Mouse (Mus musculus): ENCODE measurements at regions not wholly inside any gene's neighbourhood (a gene's known extent, or its start where the extent isn't known, plus 50 kb on each side); places are given as distances from the start of the nearest gene placed in this dataset.
"Not testable (repeated sequence)": the region's sequence is repeated elsewhere in the genome, so short reads cannot be mapped to it uniquely, and the experiment has no call there.

GRCm38 (mm10) chr3:79002173-79002848 is 284.0 kb downstream of the Rapgef2 start:
- no peak for DNase-seq (ENCODE audit: low read depth, low spot score)

GRCm38 (mm10) chr3:79001754-79002153 is 284.6 kb downstream of the Rapgef2 start:
- DNase-seq (ENCODE audit: low read depth, low spot score), result no peak

- no peak for DNase-seq (ENCODE audit: low read depth, low spot score)
Measured at GRCm38 (mm10) chr3:79000293-79000692, 286.0 kb downstream of the Rapgef2 start.

GRCm38 (mm10) chr3:78999803-79000202 is 286.5 kb downstream of the Rapgef2 start:
- no peak for DNase-seq (ENCODE audit: low read depth, low spot score)

GRCm38 (mm10) chr3:78988120-78988519 is 298.2 kb downstream of the Rapgef2 start:
- no peak for DNase-seq (ENCODE audit: low read depth, low spot score)

- DNase-seq (ENCODE audit: low read depth, low spot score), result no peak
Measured at GRCm38 (mm10) chr3:78986726-78987125, 299.6 kb downstream of the Rapgef2 start.

GRCm38 (mm10) chr3:78981057-78981456 is 305.3 kb downstream of the Rapgef2 start:
- DNase-seq (ENCODE audit: low read depth, low spot score), result no peak

- no peak for DNase-seq (ENCODE audit: low read depth, low spot score)
Measured at GRCm38 (mm10) chr3:78978781-78979180, 307.5 kb downstream of the Rapgef2 start.

GRCm38 (mm10) chr3:78966683-78967549 is 319.4 kb downstream of the Rapgef2 start:
- not testable (repeated sequence) for DNase-seq (ENCODE audit: low read depth, low spot score)

GRCm38 (mm10) chr3:78964231-78964858 is 322.0 kb downstream of the Rapgef2 start:
- DNase-seq (ENCODE audit: low read depth, low spot score), result no peak

- no peak for DNase-seq (ENCODE audit: low read depth, low spot score)
Measured at GRCm38 (mm10) chr3:78958781-78959180, 327.5 kb downstream of the Rapgef2 start.

- no peak for DNase-seq (ENCODE audit: low read depth, low spot score)
Measured at GRCm38 (mm10) chr3:78955364-78955763, 331.0 kb downstream of the Rapgef2 start.

- not testable (repeated sequence) for DNase-seq (ENCODE audit: low read depth, low spot score)
Measured at GRCm38 (mm10) chr3:78949385-78949784, 336.9 kb downstream of the Rapgef2 start.

- no peak for DNase-seq (ENCODE audit: low read depth, low spot score)
Measured at GRCm38 (mm10) chr3:78948700-78949099, 337.6 kb downstream of the Rapgef2 start.

GRCm38 (mm10) chr3:78948171-78948570 is 338.1 kb downstream of the Rapgef2 start:
- no peak for DNase-seq (ENCODE audit: low read depth, low spot score)

- DNase-seq (ENCODE audit: low read depth, low spot score), result no peak
Measured at GRCm38 (mm10) chr3:78947183-78947582, 339.1 kb downstream of the Rapgef2 start.

- DNase-seq (ENCODE audit: low read depth, low spot score), result no peak
Measured at GRCm38 (mm10) chr3:78944185-78944584, 342.1 kb downstream of the Rapgef2 start.

GRCm38 (mm10) chr3:78932975-78933374 is 353.3 kb downstream of the Rapgef2 start:
- no peak for DNase-seq (ENCODE audit: low read depth, low spot score)

GRCm38 (mm10) chr3:78919850-78920249 is 366.5 kb downstream of the Rapgef2 start:
- DNase-seq (ENCODE audit: low read depth, low spot score), result no peak

- peak; percentile 60 for DNase-seq (ENCODE audit: low read depth, low spot score)
Measured at GRCm38 (mm10) chr3:78919407-78919806, 366.9 kb downstream of the Rapgef2 start.

- no peak for DNase-seq (ENCODE audit: low read depth, low spot score)
Measured at GRCm38 (mm10) chr3:78908196-78908844, 378.0 kb downstream of the Rapgef2 start.

- no peak for DNase-seq (ENCODE audit: low read depth, low spot score)
Measured at GRCm38 (mm10) chr3:78907778-78908177, 378.5 kb downstream of the Rapgef2 start.
